Mouse (Mus musculus): ENCODE results near the gene Ogfod2.

Gene Ogfod2

GRCm38 (mm10) chr5:124111742-124112497 is at the start of gene Ogfod2:
Gene Ogfod2 (plus strand): TSS chr5:124112297.
- peak; percentile 97 for DNase-seq

DNA sequence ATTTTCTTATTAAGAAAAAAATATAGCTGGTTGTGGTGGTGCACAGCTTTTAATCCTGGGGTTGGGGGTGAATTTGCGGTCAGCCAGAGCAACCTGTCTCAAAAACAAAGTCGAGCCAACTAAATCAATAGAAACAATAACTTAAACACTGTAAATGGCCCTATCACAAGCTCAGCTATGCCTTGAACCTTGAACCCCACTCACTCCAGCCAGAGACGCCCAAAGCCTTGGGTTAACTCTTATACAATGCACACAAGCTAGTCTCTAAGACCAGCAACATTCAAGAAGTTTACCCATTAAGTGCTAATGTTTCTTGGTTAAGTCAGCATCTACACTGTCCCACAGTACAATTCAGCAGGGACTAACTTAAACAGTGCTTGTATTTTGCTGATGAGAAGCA is 42.4 kb upstream of the Ogfod2 start:
- no peak for DNase-seq

GRCm38 (mm10) chr5:124073682-124074081 is 38.4 kb upstream of the Ogfod2 start:
- DNase-seq, result no peak

- no peak for DNase-seq
Measured at GRCm38 (mm10) chr5:124074845-124075307, 37.2 kb upstream of the Ogfod2 start.

GRCm38 (mm10) chr5:124075716-124076115 is 36.4 kb upstream of the Ogfod2 start:
- DNase-seq, result no peak

DNA sequence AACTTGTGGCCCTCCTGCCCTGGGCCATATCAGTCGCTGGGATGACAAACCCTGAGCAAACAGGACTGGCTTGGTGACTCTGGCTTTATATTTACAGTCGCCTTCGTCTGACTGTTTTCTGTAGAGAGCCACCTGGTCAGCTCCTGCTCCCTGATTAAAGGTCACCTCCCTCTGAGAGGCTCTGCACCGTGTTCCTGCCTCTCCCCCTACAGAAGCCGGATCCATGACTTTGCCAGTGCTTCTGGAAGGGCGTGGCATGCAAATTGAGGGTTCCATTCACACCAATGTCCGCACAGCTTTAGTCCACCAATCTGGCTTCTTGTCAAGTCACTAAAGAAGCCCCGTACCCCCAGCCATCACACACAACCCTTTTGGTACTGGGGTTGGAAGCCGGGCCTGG is 35.5 kb upstream of the Ogfod2 start:
- no peak for DNase-seq

DNA sequence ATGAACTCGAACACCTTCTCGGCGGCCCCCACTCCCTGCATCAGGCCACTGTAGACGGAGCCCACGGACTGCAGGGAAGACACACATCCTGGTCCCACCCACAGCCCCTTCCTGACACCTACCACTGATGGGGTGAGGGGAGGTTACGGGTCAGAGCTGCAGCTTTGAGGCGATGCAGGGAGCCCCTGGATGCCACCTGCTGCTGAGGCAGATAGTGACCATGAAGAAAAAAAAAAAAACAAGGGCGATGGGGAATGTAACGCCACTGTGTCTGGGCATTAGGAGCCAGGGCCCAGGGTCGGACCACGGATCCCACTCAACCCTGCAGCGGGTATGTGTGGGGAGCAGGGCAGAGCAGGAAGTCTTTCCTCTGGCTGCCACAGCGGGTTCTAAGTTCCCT is 34.9 kb upstream of the Ogfod2 start:
- no peak for DNase-seq

DNA sequence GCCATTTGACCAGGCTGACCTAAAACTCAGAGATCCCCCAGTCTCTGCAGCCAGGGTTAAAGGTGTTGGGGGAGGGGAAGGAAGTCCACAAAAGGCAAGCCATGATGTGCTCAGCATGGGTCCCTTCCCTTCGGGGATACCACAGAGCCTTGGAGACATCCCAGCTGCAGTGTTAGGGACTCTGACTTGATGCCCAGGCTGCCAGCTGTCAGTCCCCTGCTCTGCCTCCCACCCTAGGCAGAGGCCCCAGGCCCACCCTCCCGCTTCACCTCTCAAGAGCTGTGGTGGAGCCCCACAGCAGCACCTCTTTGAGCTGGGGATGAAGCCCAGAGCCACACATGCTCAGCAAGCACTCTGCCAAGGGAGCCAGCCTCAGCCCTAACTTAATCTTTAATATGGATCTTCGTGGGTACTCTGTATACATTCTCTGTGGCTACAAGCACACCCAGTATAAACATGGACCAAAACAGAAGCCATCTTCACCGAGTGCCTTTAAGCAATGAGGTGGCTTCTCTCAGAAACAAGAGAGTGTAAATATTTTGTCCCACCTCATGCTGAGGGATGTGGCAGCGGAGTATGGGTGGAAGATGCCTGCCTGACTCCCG is 34.1 kb upstream of the Ogfod2 start:
- DNase-seq, result no peak

DNA sequence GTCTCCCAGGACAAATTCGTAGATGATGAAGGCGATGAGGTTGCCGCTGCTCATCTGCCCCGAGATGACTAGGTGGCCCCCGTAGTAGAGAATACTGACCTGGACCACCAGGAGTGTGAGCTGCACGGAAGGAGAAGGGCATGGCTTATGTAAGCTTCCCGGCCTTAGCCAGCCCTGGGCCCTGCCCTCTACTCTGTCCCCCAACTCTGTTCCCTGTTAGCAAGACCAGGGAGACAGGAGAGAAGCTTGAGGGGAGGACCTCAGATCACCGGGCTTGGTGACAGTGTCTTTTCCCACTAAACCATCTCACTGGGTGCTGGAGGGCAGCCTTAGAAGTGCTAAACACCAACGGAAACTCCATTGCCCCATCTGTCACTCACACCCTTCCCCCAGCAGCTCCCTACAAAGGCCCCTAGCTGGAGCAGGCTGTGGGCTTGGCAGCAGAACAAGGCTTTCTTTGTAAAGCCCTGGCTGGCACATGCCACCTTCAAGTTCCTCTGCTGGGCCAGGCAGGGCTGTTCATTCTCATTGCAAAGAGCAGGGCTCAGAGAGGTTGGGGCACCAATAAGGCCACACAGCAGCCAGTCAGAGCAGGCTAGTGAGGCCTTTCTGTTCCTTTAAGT is 33.2 kb upstream of the Ogfod2 start:
- peak; percentile 45 for DNase-seq

- DNase-seq, result no peak
Measured at GRCm38 (mm10) chr5:124079880-124080279, 32.2 kb upstream of the Ogfod2 start.

GRCm38 (mm10) chr5:124082447-124082846 is 29.6 kb upstream of the Ogfod2 start:
- DNase-seq, result no peak

GRCm38 (mm10) chr5:124082941-124083688 is 29.0 kb upstream of the Ogfod2 start:
- DNase-seq, result no peak

DNA sequence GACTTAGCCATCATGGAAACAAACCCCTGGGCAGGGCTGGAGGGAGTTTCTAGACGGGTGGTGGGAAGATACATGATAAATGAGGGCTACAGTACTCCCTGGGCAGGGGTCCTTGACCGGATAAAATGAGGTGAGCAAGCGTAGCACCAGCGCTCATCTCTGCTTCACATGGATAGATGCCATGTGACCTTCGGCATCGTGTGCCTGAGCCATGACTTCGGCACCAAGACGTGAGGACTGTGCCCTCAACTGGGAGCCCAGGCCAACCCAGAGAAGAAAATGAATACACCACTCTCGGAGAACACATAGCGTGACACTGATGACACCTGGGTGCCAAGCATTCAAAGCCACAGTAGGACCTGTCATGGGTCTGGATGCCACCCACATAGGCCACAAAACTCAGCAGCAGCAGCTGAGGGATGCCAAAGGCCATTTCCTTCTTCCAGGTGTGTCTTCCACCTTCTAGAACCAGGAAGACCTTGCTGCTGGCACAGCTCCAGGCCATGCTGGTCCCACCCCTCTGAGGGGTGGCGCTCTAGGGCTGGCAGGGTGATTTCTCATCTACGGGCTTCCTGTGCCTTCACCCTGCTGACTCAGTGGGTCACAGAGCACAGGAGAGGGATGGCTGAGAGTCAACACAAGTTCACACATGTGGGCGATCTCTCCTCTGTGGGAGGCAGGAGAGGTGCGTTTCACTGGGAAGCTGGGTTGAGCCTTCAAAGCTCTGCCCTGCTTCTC is 28.1 kb upstream of the Ogfod2 start:
- DNase-seq, result no peak

DNA sequence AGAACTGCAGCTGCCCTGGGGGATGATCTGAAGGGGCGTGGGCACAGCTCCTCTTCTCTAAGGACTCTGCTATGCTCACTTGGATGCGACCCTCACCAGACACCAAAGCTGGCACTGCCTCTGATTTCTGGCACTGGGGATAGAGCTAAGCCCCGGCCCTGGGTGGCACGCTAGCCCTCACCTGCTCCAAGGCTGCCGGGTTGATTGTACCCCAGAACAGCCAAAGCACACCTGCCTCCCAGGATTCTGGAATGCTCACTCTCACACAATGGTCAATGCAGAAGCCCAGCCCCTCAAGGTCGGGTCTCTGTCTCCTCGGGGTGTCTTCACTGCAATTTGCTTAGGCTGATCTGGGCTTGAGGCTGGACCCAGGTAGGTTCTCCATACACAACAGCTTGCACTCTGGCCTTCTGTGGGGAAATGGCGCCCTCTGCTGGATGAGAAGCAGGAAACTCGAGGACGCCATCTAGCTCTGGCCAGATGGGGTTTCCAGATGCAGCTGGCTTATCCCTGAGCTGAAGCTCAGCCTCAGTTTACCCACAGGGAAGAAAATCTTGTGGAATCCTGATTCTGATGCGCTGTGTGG is 27.4 kb upstream of the Ogfod2 start:
- peak; percentile 88 for DNase-seq

- DNase-seq, result no peak
Measured at GRCm38 (mm10) chr5:124085513-124085912, 26.6 kb upstream of the Ogfod2 start.

GRCm38 (mm10) chr5:124086876-124087275 is 25.2 kb upstream of the Ogfod2 start:
- DNase-seq, result no peak

DNA sequence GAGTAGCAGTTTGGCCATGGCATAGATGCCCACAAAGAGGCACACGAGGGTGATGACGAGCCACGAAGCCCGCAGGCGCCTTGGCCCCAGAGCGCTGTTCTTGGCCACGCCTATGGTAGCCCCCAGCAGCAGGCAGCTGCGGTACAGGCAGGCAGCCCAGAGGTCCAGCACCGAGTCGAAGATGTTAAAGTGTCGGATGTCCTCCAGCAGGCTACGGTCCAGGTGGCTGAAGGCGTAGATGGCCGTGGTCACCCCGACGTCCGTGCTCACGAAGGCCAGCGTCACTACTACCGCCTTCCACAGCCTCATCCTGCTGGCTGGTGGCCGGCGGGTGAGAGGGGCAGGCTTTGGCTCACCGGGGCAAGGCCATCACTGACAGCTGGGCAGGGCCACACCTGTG is 22.2 kb upstream of the Ogfod2 start:
- no peak for DNase-seq

- no peak for DNase-seq
Measured at GRCm38 (mm10) chr5:124091951-124092406, 20.1 kb upstream of the Ogfod2 start.

GRCm38 (mm10) chr5:124093120-124093794 is 18.8 kb upstream of the Ogfod2 start:
- peak; percentile 66 for DNase-seq

DNA sequence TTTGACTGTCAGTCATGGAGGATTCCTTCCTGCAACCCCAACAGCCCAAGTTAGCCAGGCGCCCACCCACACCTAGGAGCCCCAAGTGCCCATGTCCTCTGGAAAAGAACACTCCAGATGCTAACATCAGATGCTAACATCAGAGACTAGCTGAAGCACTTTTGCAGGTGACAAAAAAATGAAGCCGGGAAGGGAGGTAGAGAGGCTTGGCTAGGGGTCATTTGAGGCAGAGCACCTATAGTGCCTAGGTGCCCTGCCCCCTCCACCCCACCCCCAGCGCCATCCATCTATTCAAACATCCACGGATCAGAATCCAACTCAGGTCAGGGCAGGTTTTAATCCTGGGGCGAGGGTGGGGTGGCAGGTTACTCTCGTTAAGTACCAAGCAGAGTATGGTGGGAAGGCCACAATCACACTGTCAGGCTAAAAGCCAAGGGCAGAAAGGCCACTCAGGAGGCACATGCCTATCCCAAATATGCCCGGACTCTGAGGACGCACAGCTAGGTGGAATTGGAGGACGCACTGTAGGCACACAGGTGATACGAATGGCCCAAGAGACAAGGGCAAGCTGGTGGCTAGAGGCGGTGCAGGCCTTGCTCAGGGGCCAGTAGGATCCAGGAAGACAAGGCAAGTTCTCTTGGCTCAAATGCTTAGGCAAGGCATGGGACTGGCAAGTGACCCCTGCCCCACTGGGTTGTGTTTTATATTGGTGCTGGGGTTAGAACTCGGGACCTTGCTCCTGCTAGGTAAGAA is 18.1 kb upstream of the Ogfod2 start:
- no peak for DNase-seq

DNA sequence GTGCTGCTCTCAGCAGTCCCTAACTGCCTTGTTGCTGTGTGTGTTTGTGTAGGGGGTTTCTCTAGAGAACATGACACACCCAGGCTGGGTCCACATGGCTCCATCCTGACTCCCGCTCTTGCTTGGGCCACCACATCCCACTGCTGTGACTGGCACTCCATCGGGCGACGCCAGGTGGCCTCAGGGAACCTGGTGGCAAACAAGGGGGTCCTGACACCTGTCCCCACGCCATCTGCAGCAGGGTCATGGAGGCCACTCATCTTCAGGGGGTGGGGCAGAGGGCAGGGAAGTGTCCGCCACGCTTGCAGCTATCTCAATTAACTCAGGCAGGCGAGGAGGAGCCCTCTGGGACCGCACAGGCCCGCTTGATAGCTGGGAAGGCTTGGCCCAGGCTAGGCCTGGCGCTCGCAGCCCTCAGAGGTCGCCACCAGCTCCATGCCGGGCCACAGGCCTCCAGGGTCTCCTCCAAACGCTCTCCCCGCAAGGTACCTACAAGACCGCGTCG is 17.0 kb upstream of the Ogfod2 start:
- no peak for DNase-seq
